Mouse (Mus musculus) heart, postnatal 36 days (tissue): ENCODE data around the gene 2310034G01Rik. TPM values are rescaled to one million over a fixed set of nuclear protein-coding genes. Genes with fewer than 3 reads are reported as not detected.
A peak's percentile ranks its signal among the peaks of the same experiment; 100 is the strongest.

Experiments used
- DNase-seq, 2 experiments: peaks; one replicate each; pipeline ENCODE4 v3.0.0; 2021 to 2022
- intact Hi-C: fragments of 180-260 bp; cut with DNase I; formaldehyde crosslinking; loops from one replicate; pipeline ENCODE4 v1.15.1; 2025
- total RNA-seq, 2 experiments: library from RNA; stranded (reverse); gene quantifications; 2 replicates each; pipeline ENCODE4 v1.2.3; 2021

Gene 2310034G01Rik
- total RNA-seq, result under 1 TPM; 0.33 to 0.50 TPM

DNA sequence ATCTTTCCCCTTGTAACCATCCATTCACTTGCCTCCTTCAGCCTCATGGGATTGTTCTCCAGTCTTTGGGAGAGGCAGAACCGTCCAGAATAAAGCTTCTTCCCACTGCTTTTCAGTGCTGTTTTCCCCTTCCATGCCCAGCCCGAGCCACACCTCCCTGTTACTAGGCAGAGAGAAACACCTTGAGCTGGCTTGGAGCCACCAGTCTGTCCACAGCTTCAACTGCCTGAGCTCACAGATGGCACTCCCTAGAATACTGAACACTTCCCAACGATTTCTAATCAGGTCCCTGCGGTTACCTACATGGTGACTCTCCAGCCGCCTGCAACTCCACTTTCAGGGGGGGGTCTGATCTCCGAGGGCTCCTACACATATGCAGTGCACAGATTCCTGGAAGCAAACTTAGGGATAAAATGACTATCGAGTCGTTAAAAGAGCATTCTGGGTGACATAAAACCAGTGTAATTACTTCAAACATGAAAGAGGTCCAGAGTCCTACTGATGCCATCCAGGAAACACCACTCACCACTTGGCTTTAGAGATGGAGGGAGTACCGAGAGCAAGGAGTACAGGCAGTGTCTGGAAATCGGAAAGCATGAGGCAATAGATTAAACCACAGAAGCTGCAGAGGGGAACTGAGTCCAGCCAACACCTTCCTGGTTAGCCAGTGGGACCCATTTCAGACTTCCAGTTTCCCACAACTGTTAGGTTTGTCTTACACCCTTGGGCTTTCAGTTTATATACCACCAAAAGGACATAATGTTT lies at the start of gene 2310034G01Rik:
2310034G01Rik (minus strand) TSS at position 135 of the 765 bp plus-strand sequence.
- intact Hi-C loops, result no loop called here
- no peak for DNase-seq

DNA sequence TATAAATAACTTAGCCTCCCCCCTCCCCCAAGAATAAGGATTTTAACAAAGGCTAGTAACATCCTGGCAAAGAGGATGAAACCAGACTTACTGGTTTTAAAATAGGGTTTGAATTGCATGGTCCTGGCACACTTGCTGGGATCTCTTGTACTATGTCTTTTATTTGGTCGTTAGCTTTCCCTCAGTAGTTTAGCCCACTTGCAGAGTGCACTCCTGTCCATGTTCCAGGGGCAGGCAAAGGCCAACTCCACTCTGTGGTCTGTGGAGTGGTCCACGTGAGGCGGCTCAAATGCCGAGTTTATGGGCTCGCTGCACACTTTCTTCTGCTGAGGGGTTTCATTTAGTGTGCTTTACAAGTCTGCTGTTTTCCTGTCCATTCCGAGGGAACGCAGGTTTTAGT lies 49.8 kb upstream of the 2310034G01Rik start:
- intact Hi-C loops, result loop anchor here (5.0 kb wide), 2 partner anchors 162 to 1383 kb away; no protein-coding TSS in a partner anchor

DNA sequence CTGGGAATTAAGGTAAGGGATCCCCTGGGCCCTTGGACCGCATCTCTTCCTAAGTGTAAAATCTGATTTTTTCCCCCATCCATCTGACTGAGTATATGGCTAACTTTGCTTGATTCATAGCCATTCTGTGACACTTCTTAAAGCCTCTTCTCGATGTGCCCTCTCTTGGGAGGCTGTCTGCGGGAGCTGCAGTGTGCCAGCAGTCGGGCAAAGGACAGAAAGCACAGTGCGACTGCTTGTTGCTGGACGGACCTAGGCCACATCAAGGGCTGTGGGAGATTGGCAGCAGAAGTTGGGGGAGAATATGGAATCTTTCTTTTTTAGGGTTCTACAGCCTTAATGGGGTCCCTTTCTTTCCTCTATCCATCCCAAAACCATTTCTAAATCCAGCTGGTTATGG lies 49.3 kb upstream of the 2310034G01Rik start:
- DNase-seq, result no peak
- intact Hi-C loops, result loop anchor here (5.0 kb wide), 2 partner anchors 163 to 1382 kb away; no protein-coding TSS in a partner anchor

More for the DNA sequence above, 49.8 kb upstream of the 2310034G01Rik start:
- DNase-seq, result no peak

DNA sequence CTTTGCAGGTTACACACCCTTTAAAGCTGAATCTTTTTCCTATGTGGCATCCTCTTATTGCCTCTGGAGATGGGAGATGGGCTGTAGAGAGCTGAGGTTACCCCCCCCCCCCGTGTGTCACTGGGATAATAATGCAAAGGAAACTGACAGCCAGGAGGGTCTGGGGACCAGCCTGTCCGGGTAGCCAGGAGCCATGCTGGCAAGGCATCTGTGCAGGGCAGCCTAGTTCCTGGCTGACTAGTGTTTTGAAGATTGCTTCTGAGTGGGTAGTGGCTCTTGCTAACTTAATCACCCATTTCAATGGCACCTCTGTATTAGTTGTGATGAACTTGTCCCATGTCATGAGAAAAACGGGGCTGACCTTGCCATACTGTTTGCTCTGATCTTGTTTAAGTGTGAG lies 48.3 kb upstream of the 2310034G01Rik start:
- intact Hi-C loops, result loop anchor here (5.0 kb wide), 2 partner anchors 164 to 1381 kb away; no protein-coding TSS in a partner anchor
- no peak for DNase-seq

DNA sequence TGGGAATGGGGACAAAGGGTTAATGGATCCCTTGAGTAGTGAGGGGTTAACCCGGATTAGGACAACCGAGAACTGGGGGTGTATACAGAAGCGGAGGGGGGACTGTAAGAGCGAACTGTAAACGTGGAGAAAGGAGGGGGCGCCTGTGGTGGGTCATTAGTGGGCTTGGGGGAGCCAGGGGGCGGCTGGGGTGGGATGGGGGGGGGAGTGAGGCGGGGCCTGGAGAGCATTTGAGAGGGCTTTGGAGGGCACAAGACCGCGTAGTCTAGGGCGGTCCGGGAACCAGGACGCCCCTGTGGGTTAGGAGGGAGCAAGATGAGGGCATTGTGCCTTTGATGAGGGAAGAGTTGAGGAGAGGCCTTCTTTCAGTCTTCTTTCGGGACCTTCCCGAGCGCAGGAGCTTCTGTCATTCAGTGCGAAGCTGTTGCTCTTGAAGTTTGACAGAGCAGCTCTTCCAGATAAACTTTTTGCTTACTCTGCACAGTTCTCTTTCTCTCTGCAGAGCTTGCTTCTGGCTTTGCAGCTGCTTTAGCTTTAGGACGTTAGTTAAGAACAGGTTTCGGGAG lies 47.4 kb upstream of the 2310034G01Rik start:
- intact Hi-C loops, result loop anchor here (2.0 to 5.0 kb wide), 4 partner anchors 55 to 1380 kb away; no protein-coding TSS in a partner anchor
- no peak for DNase-seq

DNA sequence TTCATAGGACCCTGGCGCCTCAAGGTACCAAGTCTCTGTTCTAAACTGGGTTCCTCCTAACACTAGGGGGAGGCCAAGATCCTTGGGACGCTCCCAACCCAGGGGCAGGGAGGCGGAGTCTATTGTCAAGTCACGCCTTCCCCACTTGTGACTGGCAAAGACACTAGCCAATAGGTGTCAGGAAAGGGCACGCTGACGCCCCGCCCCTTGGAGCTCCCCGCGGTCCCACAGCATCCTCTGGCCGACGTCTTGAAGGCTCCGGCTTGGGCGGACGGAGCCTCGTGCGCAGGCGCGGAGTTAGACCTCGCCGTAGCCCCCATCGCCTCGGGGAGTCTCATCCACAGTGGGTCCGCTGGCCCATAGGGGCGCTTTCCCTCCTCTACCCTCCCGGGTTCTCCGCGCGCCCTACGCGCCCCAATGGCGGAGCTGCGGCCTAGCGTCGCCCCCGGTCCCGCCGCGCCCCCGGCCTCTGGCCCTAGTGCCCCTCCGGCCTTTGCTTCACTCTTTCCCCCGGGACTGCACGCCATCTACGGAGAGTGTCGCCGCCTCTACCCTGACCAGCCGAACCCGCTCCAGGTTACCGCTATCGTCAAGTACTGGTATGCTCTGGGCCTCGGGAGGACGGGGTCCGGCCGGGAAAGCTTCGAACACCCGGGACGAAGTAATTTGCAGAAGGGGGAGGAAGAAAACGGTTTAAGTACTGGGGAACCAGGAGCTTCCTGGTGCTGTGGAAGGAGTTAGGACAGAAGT lies 46.8 kb upstream of the 2310034G01Rik start, which contains the start of gene Sufu:
Sufu (plus strand) TSS at position 211 of the 750 bp plus-strand sequence.
- intact Hi-C loops, result loop anchor here (1.0 to 5.0 kb wide), 5 partner anchors 46 to 1380 kb away; no protein-coding TSS in a partner anchor
- DNase-seq, result peak; percentile 98 to 99

DNA sequence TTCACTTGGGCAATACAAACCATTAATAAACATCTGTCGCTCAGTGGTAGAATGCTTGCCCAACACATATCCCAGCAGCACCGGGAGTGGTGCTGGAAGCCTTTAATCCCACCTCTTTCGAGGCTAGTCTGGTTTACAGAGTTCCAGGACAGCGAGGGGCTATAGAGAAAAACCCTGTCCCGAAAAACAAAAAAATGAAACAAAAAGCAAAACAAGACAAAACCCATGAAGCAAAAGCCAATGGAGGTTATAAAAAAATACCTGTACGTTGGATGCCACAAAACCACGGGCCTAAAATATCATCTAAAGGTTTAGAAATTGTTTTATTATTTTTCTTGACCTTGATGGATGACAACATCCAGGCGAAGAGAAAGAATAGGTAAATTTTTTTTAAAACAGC lies 46.0 kb upstream of the 2310034G01Rik start:
- DNase-seq, result no peak
- intact Hi-C loops, result loop anchor here (1.0 to 5.0 kb wide), 5 partner anchors 47 to 1379 kb away; no protein-coding TSS in a partner anchor

DNA sequence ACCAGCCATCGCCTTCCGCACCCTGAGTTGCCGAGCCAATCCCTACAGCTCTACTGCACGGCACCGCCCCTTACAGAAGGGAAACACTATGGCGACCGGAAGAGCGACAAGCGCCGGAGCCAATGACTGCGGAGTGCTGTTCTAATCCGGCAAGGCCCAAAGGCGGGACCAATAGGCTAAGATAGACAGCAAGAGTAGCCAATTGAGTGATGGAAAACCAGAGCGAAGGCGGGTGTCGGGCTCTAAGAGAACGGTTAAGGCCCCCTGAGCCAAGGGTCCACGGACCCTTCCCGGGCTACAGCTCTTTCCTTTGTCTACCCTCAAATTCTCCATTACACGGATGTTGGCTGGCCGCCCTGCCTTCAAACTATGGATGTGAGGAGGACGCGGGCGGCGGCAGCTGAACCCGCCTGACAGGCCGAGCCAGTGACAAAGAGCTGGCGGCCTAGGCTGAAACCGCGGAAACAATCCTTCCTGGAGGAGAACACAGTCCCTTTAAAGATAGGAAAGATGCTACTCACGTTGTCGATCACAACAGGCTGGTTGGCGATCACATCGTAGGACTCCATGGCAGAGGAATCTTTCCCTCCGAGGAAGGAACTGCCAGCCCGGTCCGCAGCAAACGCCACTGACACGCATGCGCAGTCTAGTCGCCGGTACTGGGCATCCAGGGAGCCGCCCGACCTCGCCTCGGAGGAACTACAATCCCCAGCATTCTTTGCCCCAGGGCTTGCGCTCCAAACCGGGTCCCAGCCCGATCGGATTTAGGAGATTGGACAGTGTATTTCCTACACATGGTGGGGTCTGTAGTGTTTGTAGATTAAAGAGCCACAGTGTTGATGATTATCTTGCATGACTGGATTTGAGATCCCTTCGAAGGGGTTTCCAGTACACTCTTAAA lies 45.3 kb upstream of the 2310034G01Rik start, which contains the start of gene Actr1a:
Actr1a (minus strand) TSS at position 640 of the 901 bp plus-strand sequence.
- intact Hi-C loops, result loop anchor here (1.0 to 5.0 kb wide), 5 partner anchors 48 to 1378 kb away; no protein-coding TSS in a partner anchor
- peak; percentile 96 to 99 for DNase-seq

DNA sequence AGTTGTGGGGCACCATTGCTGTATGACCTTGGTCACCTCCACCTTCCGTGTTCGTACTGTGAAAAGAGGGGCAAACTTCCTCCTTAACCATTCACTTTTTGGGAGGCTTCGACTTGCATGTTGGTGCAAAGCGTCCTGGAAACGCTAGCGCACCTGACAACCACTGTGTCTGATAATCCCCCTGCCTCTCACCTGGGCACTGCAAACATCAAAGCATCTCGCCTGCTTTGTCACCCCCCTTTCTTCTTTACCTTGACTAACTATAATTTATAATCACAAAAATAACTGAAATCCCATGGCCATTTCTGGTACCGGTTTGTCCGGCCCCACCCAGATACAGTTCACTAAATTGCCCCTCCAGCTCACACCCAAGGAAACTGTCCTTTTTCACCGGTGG lies 44.6 kb upstream of the 2310034G01Rik start:
- DNase-seq, result no peak
- intact Hi-C loops, result loop anchor here (5.0 kb wide), 2 partner anchors 168 to 1377 kb away; no protein-coding TSS in a partner anchor

DNA sequence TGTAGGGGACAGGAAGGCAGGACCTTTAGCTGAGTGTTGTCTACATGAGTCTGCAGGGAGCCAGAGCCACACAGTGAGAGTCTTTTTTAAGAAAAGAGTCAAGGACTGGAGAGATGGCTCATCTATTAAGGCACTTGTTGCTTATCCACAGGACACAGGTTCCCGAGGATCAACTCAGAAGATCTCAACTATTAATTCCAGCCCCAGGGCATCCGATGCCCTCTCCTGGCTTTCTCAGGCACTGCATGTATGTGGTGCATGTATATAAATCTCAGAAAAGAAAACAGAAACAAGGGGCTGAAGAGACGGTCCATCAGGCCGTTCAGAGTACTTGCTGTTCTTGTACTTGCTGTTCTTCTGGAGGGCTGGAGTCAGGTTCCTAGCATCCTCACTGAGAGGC lies 41.9 kb upstream of the 2310034G01Rik start:
- DNase-seq, result peak in 1 of 2 experiments; percentile 45
- intact Hi-C loops, result no loop called here

DNA sequence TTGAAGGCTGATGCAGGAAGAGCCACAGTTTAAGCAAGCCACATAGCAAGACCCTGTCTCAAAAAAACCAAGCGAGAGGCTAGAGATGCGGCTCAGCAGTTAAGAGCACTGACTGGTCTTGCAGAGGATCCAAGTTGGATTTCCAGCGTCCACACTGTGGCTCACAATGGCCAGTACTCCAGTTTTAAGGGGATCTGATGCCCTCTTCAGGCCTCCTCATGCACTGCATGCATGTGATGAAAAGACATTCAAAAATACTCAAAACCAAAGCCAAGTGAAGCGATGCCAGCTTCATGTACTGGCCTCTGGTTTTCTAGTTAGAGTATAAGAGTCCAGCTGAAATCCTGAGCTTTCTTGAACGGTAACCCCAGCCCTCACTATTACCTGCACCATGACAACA lies 39.8 kb upstream of the 2310034G01Rik start:
- DNase-seq, result peak in 1 of 2 experiments; percentile 20
- intact Hi-C loops, result no loop called here

DNA sequence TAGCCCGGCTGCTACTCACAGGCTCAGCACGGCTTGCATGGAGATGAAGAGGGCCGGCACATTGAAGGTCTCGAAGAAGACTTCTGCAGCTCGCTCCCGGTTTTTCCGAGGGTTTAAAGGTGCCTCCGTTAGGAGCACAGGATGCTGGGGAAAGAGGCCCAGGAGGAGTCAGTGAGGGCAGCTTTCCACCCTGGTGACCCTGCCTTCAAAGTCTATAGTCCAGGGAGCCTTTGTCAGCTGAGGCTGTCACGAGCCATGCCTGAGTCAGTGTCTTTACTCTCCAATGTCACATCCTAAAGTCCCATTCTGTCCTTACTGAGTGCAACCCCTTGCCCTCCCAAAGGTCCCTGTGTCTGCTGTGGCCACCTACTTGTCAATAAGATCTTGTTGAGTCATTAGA lies 32.2 kb upstream of the 2310034G01Rik start:
- no peak for DNase-seq
- intact Hi-C loops, result no loop called here

DNA sequence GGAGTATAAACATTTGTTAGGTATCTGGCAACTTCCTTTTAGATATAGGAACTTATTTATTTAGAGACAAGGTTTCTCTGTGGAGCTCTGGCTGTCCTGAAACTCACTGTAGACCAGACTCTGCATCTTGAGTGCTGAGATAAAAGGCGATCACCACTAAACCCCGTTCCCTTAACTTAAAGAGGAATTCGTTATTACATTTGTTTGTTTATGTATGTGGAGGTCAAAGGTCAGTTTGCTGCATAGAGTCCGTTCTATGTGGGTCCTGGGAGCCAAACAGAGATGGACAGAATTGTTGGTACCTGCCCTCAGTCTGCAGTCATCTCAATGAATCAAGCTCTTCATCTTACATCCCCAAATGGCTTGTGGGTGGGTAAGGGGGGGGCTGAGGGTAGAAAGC lies 25.8 kb upstream of the 2310034G01Rik start:
- intact Hi-C loops, result no loop called here
- no peak for DNase-seq

DNA sequence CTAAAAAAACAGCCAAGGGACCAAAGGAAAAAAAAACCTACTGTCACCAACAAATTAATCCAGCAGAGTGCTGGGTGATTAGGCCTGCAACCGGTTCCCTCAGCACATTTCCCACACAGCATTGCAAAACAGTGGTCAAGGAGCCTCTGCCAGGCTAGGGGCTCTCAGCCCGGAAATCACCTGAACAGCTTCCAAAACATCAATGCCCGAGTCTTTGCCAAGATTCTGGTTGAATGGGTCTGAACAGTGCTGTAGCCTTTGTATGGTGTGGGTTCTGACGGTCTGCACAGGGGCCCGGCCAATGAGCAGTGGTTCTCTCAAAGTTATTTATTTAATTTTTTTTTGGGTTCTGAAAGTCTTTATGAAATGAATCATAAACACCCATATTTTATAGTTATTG lies 25.4 kb upstream of the 2310034G01Rik start:
- intact Hi-C loops, result no loop called here
- no peak for DNase-seq

DNA sequence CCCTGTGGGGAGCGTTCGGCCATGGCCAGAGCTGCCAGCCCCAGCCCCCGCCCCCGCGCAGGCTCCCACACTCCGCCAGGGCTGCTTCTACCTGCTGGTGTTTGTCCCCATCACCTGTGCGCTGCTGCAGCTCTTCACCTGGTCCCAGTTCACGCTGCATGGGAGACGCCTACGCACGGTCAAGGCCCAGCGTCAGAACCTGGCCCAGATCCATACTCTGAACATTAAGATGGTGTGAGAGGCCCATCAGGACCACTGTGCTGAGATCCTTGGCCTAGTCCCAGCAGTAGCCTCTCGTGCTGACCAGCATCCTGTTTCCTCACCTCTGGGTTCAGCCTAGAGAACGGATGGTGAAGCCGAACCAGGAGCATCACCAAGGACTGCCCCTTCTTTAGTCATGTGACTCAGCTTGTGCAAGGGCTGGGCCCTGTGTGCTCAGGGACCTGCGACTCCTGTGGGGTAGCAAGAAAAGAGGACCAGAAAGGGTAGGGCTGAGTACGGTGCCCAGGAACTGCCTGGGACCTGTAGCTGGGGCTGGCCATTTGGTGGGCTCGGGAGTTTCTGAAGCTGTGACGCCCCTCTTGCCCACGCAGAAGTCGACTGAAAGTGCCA lies 24.5 kb upstream of the 2310034G01Rik start:
- DNase-seq, result no peak
- intact Hi-C loops, result no loop called here

DNA sequence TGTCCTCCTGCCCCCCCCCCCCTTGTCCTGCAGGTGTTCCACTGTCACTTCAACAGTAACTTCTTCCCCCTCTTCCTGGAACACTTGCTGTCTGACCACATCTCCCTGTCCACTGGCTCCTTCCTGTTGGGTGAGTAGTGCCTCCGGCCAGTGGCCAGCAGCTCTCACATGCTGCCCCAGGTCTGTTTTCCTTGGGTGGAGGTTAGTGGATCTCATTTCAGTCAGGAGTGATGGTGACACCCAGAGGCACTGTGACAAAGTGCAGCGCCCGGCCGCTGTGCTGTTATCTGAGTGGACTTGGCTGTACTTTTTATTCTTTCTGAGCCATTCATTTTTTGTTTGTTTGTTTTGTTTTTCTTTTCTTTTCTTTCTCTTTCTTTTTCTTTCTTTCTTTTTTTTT lies 19.1 kb upstream of the 2310034G01Rik start:
- peak; percentile 63 to 71 for DNase-seq
- intact Hi-C loops, result loop anchor here (1.0 to 2.0 kb wide), 2 partner anchors 31 to 64 kb away; partner anchors contain the start of genes Cuedc2 and Nfkb2

DNA sequence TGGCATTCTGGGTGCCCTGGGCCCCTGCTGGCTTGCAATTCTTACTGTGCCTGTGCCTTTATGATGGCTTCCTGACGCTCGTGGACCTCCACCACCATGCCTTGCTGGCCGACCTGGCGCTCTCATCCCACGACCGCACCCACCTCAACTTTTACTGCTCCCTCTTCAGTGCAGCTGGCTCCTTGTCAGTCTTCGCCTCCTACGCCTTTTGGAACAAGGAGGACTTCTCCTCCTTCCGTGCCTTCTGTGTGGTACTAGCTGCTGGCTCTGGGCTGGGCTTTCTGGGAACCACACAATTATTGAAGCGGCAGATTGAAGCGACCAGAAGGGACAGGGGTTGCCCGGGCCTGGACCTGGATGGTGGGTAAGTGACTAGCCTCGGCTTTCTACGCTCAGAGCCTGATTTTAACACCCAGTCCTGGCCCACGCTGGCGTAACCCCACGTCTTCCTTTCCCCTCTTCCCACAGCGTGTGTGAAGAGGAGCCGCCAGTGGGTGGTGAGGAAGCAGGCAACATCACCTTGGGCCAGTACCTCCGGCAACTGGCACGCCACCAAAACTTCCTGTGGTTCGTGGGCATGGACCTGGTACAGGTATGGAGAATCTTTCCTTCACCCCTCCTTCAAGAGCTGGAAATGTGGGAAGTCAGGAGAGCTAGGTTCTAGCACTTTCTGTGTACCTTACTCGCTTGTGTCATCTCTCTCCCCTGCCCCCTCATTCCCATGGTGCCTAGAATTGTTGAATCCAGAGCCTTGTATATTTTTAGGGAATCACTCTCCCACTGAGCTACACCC lies 17.9 kb upstream of the 2310034G01Rik start:
- intact Hi-C loops, result loop anchor here (2.0 kb wide), 1 partner anchor 63 kb away; the partner anchor contains the start of gene Nfkb2
- no peak for DNase-seq
